Comparison of ENCODE assay signal across 27 mouse cellular contexts in genomic region chr3:142618658-142619057, GRCm38 (mm10). TPM values are rescaled to one million over a fixed set of nuclear protein-coding genes. Genes with fewer than 3 reads are reported as not detected.
DNase-seq lines count a peak whose midpoint lies in the region; ATAC-seq and TF ChIP-seq lines count a peak whose summit lies in the region.
"Had no signal": no experiment of that assay in that cellular context is flagged by ENCODE, and none has a peak within 500 bp of the region (broad histone marks: within the 10 kb centered on the region; RNA-seq: fewer than 3 reads in every experiment).

No protein-coding gene starts in this region.

- H3K79me2 ChIP-seq in CH12.LX (replicated peaks; ENCODE audit: control insufficient read depth, extremely low read depth, insufficient read depth, poor library complexity, severe bottlenecking), result no peaks in the 10 kb centered on the region

- peak overlapping the region; percentile 53; the same call in 1 of the 2 replicates for H3K4me2 ChIP-seq in CH12.LX (ENCODE audit: insufficient read depth, low read depth, poor library complexity, severe bottlenecking)
- H3K4me2 ChIP-seq: forebrain, embryonic 15.5 days; heart, embryonic 15.5 days; hindbrain, embryonic 13.5 days; kidney, embryonic 15.5 days; midbrain, embryonic 11.5 days; neural tube, embryonic 13.5 days had no signal

- TF ChIP-seq POLR2A in CH12.LX (IDR thresholded peaks at IDR 0.05; ENCODE audit: low read depth, low read length), result no peak

- no peak for TF ChIP-seq CTCF in CH12.LX (conservative IDR thresholded peaks at IDR 0.05 in 1 of 2, IDR thresholded peaks at IDR 0.05 in 1 of 2; ENCODE audit: low read depth in 2 of 2, low read length in 2 of 2)

- H3K36me3 ChIP-seq in CH12.LX (replicated peaks in 1 of 2; ENCODE audit: control insufficient read depth in 1 of 2, insufficient read depth in 1 of 2, low read length in 1 of 2), result peaks cover under 1 to 4% of the 10 kb centered on the region in 2 experiments
- H3K36me3 ChIP-seq: forebrain, embryonic 15.5 days; heart, embryonic 15.5 days; hindbrain, embryonic 13.5 days; kidney, embryonic 15.5 days; neural tube, embryonic 13.5 days had no signal

- peaks cover 11 to 30% of the 10 kb centered on the region in 2 experiments for H3K4me1 ChIP-seq in CH12.LX (ENCODE audit: control insufficient read depth in 1 of 2, insufficient read depth in 2 of 2)
- H3K4me1 ChIP-seq: forebrain, embryonic 15.5 days; hindbrain, embryonic 13.5 days; kidney, embryonic 15.5 days; neural tube, embryonic 13.5 days had no signal

- in situ Hi-C loops in CH12.LX (cut with MboI; ENCODE audit: low pct_ligation_motif_present, low pct_unique_long_range_greater_than_20kb, low sequenced_read_pairs), result no loop called here

- no peak for TF ChIP-seq RAD21 in CH12.LX (IDR thresholded peaks at IDR 0.05; ENCODE audit: low read depth, low read length)

- TF ChIP-seq EP300 in CH12.LX (IDR thresholded peaks at IDR 0.05; ENCODE audit: low read length), result peak; percentile 47; the same call in 1 of the 2 replicates

- H3K9ac ChIP-seq in CH12.LX (ENCODE audit: insufficient read depth, low read depth), result no peak overlapping the region
- H3K9ac ChIP-seq: forebrain, embryonic 15.5 days; heart, embryonic 15.5 days; hindbrain, embryonic 13.5 days; kidney, embryonic 15.5 days; neural tube, embryonic 13.5 days had no signal

- DNase-seq in frontal cortex, postnatal 25 days (ENCODE audit: low spot score in 2 of 2), result no peak
- DNase-seq in spleen, postnatal 36 days (ENCODE audit: low spot score in 2 of 2), result peak; percentile 67 to 78
- DNase-seq in spleen, adult 12 weeks (ENCODE audit: low spot score), result no peak
- DNase-seq in CH12.LX (ENCODE audit: extremely low read depth), result peak; percentile 39
- no peak for DNase-seq in urinary bladder, adult 18-20 months (ENCODE audit: low spot score in 2 of 2)
- no peak for DNase-seq in heart, postnatal 36 days
- DNase-seq: adrenal gland, adult 2 months; cerebellum, adult 18-20 months; heart, adult 18-20 months; left cerebral cortex, postnatal 4 days; lung, adult 2 months; right cerebral cortex, postnatal 25 days had no signal

- intact Hi-C loops in heart, postnatal 36 days (cut with DNase I), result loop anchor here (1.0 kb wide), 1 partner anchor 128 kb away; no protein-coding TSS in a partner anchor

- peaks cover 6% of the 10 kb centered on the region for H3K27me3 ChIP-seq in CH12.LX (replicated peaks)
- H3K27me3 ChIP-seq: forebrain, embryonic 15.5 days; heart, embryonic 15.5 days; hindbrain, embryonic 13.5 days; kidney, embryonic 15.5 days; neural tube, embryonic 13.5 days had no signal

- no peak overlapping the region for H3K4me3 ChIP-seq in CH12.LX (replicated peaks in 1 of 3; ENCODE audit: low read depth in 2 of 3, low read length in 2 of 3, poor library complexity in 1 of 3)
- H3K4me3 ChIP-seq: erythroblast, embryonic 14.5 days; forebrain, embryonic 15.5 days; heart, embryonic 15.5 days; hindbrain, embryonic 13.5 days; kidney, embryonic 15.5 days; neural tube, embryonic 13.5 days had no signal

- no peaks in the 10 kb centered on the region for H3K9me3 ChIP-seq in CH12.LX (replicated peaks; ENCODE audit: low read length)
- H3K9me3 ChIP-seq: forebrain, embryonic 15.5 days; heart, embryonic 15.5 days; hindbrain, embryonic 13.5 days; kidney, embryonic 15.5 days; neural tube, embryonic 13.5 days had no signal

- H3K27ac ChIP-seq in CH12.LX (ENCODE audit: insufficient read depth, low read depth), result no peak overlapping the region
- H3K27ac ChIP-seq: forebrain, embryonic 15.5 days; heart, embryonic 15.5 days; hindbrain, embryonic 13.5 days; kidney, embryonic 15.5 days; macrophage; neural tube, embryonic 13.5 days had no signal

- dilution Hi-C loops in CH12.LX (cut with MboI; ENCODE audit: extremely low pct_ligation_motif_present, extremely low pct_unique_long_range_greater_than_20kb, low sequenced_read_pairs), result no loop called here

- 0 out of 2 replicates have a peak, but pooled peaks have one; percentile 23 for ATAC-seq in frontal cortex, adult (ENCODE audit: low TSS enrichment)
- peak; percentile 7; the same call in 1 of the 2 replicates for ATAC-seq in neutrophil, adult 5-6 weeks (ENCODE audit: extremely low read depth, insufficient number of reproducible peaks, low FRiP score, poor library complexity, severe bottlenecking)
- ATAC-seq: forebrain, embryonic 15.5 days; intestine, embryonic 16.5 days had no signal

TF ChIP-seq in CH12.LX, 34 proteins besides CTCF, POLR2A, EP300 and RAD21:
- TF ChIP-seq UBTF (IDR thresholded peaks at IDR 0.05; ENCODE audit: low read depth, low read length) (no peak), HCFC1 (IDR thresholded peaks at IDR 0.05; ENCODE audit: low read depth, low read length) (no peak), MYC (IDR thresholded peaks at IDR 0.05; ENCODE audit: low read depth, low read length) (no peak), TCF12 (IDR thresholded peaks at IDR 0.05; ENCODE audit: low read depth, low read length) (peak; percentile 26; the same call in 1 of the 2 replicates), SIN3A (IDR thresholded peaks at IDR 0.05; ENCODE audit: low read length) (peak; percentile 36; the same call in 1 of the 2 replicates), ELF1 (IDR thresholded peaks at IDR 0.05; ENCODE audit: low read depth, low read length) (no peak), ZMIZ1 (IDR thresholded peaks at IDR 0.05; ENCODE audit: low read depth, low read length) (no peak), ZNF384 (IDR thresholded peaks at IDR 0.05; ENCODE audit: low read depth, low read length) (no peak), CHD2 (IDR thresholded peaks at IDR 0.05; ENCODE audit: low read length) (peak; percentile 65; the same call in 1 of the 2 replicates), CHD1 (IDR thresholded peaks at IDR 0.05; ENCODE audit: low read depth, low read length) (no peak)

RNA-seq across cellular contexts. Expression of gene Gbp2, which starts 1.7 kb away (rescaled TPM):
- total RNA-seq in CH12.LX (2012; rRNA removed) (13.3 and 22.5 TPM in 2 replicates), CH12.LX (2014; rRNA removed) (48.4 and 51.1 TPM in 2 replicates)
- polyA plus RNA-seq in CH12.LX (2012; ENCODE audit: insufficient read length, low read depth), result 36.5 and 42.6 TPM in 2 replicates
- 79.4 and 83.7 TPM in 2 replicates for total RNA-seq in neutrophil, adult 5-6 weeks (2017)
- 10 to 100 TPM; 11.3 to 16.5 TPM for total RNA-seq in heart, postnatal 36 days (2021)
- polyA plus RNA-seq: erythroblast, embryonic 14.5 days; midbrain, embryonic 11.5 days had no signal

RNA-seq across cellular contexts. Expression of gene Gbp2b, which starts 24.0 kb away (rescaled TPM):
- total RNA-seq in CH12.LX (2012; rRNA removed) (0.04 and 0.08 TPM in 2 replicates), CH12.LX (2014; rRNA removed) (0.55 and 0.74 TPM in 2 replicates)
- 0.41 and 0.55 TPM in 2 replicates for polyA plus RNA-seq in CH12.LX (2012; ENCODE audit: insufficient read length, low read depth)
- not detected in 2 replicates for total RNA-seq in neutrophil, adult 5-6 weeks (2017)
- total RNA-seq in heart, postnatal 36 days (2021), result under 1 TPM; 0.14 to 0.19 TPM
- total RNA-seq: layer of hippocampus, adult 18-20 months; left cerebral cortex, adult 18-20 months; left cerebral cortex, postnatal 4 days; monocyte, adult 5-6 weeks had no signal
- polyA plus RNA-seq: embryonic facial prominence, embryonic 11.5 days; erythroblast, embryonic 14.5 days; forebrain, embryonic 15.5 days; heart, embryonic 15.5 days; hindbrain, embryonic 13.5 days; midbrain, embryonic 11.5 days; neural tube, embryonic 13.5 days had no signal

RNA-seq across cellular contexts. Expression of gene Gbp3, which starts 58.8 kb away (rescaled TPM):
- total RNA-seq in CH12.LX (2012; rRNA removed), result 80.8 and 91.4 TPM in 2 replicates
- 89.0 and 99.1 TPM in 2 replicates for total RNA-seq in CH12.LX (2014; rRNA removed)
- 90.6 and 111 TPM in 2 replicates for polyA plus RNA-seq in CH12.LX (2012; ENCODE audit: insufficient read length, low read depth)
- total RNA-seq in neutrophil, adult 5-6 weeks (2017), result 39.9 and 50.7 TPM in 2 replicates
- 10 to 100 TPM; 15.1 to 23.8 TPM for total RNA-seq in heart, postnatal 36 days (2021)
- polyA plus RNA-seq: erythroblast, embryonic 14.5 days had no signal

Comparison
In these comparisons a context has a peak if more than half of its experiments do, and no peak if none do; other contexts are left out.
1. DNase-seq: peak in spleen, postnatal 36 days (2 of 2) and CH12.LX (single experiment); none in frontal cortex, postnatal 25 days (0 of 2), spleen, adult 12 weeks (single experiment), urinary bladder, adult 18-20 months (0 of 2) and heart, postnatal 36 days (0 of 2).